Comparison of ENCODE assay signal across 7 mouse cellular contexts in the genomic region with DNA sequence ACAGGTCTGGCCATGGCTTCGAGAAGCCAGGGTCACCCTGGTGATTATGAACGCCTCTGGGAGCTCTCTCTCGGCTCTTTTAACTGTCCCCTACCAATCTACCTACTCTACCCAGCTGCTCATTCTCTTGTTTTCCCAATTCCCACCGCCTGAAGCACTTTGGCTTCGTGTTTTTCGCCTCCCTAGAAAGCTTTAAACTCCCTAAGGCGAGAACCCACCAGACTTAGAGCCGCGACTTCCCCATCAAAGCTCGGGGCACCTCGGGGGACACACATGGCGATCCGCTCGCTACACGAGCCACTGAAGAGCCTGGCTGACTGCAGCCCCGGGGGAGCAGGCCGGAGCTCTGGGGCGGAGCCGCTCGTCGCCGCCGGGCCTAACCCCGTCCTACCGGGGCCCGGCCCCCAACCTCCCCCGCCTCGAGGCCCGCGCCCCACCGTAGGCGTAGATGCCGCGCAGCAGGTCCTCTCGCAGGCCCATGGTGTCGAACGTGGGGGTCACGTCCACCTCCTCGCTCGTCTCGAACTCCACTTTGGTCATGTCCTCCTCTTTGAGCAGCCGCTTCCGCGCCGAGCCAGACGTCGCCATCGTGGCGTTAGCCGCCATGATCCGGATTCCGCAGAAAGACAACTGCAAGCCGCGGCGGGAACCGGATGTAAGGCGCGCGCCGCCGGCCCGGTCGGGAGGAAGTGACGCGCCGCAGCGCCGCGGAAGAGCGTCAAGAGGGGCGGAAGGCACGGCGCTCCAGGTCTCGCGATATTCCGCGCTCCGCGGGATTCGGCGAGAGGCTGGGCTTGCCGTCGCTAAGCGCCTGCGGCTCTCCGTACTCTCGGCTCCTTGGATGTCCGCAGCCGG. TPM values are rescaled to one million over a fixed set of nuclear protein-coding genes. Genes with fewer than 3 reads are reported as not detected.
DNase-seq lines count a peak whose midpoint lies in the region; ATAC-seq lines count a peak whose summit lies in the region.

A gene (minus strand): TSS at position 699 of the 855 bp plus-strand sequence.

- no peaks in the 10 kb centered on the region for H3K27me3 ChIP-seq in intestine, embryonic 15.5 days (replicated peaks)
- H3K27me3 ChIP-seq in midbrain, embryonic 10.5 days (ENCODE audit: low read depth, poor library complexity, severe bottlenecking), result peaks cover 3% of the 10 kb centered on the region; the same call in 1 of the 2 replicates

- under 1% methylated on average over 89 of the region's 89 CpGs for WGBS in intestine, embryonic 15.5 days
- under 1% methylated on average over 89 of the region's 89 CpGs for WGBS in midbrain, embryonic 10.5 days

- H3K9me3 ChIP-seq in intestine, embryonic 15.5 days, result no peaks in the 10 kb centered on the region
- H3K9me3 ChIP-seq in midbrain, embryonic 10.5 days (replicated peaks), result no peaks in the 10 kb centered on the region

- H3K4me3 ChIP-seq in intestine, embryonic 15.5 days (replicated peaks), result peak within 1 kb of the TSS; percentile 94
- peak within 1 kb of the TSS; percentile 94 for H3K4me3 ChIP-seq in midbrain, embryonic 10.5 days

- H3K27ac ChIP-seq in intestine, embryonic 15.5 days, result peak within 1 kb of the TSS; percentile 83
- peak within 1 kb of the TSS; percentile 95 for H3K27ac ChIP-seq in midbrain, embryonic 10.5 days (replicated peaks)

- intact Hi-C loops in gastrocnemius, postnatal 36 days (cut with DNase I), result loop anchor here (5.0 kb wide), 1 partner anchor 63 kb away; no protein-coding TSS in a partner anchor
- intact Hi-C loops in left cerebral cortex, postnatal 25 days (cut with DNase I), result loop anchor here (2.0 to 10.0 kb wide), 2 partner anchors 191 to 605 kb away; a partner anchor contains a TSS

- peaks cover 14% of the 10 kb centered on the region for H3K4me1 ChIP-seq in intestine, embryonic 15.5 days (replicated peaks)
- peaks cover 30% of the 10 kb centered on the region for H3K4me1 ChIP-seq in midbrain, embryonic 10.5 days

- DNase-seq in adrenal gland, adult 2 months, result peak; percentile 96
- DNase-seq in embryo, embryonic 11.5 days (ENCODE audit: low read depth, low spot score), result peak; percentile 98
- DNase-seq in gastrocnemius, postnatal 36 days, result peak; percentile 93 to 95
- DNase-seq in left cerebral cortex, postnatal 25 days (ENCODE audit: low spot score in 2 of 2), result peak; percentile 95 to 96
- DNase-seq in midbrain, embryonic 10.5 days (ENCODE audit: low spot score), result peak; percentile 98
- DNase-seq in right cerebral cortex, postnatal 4 days, result peak; percentile 96

- H3K36me3 ChIP-seq in intestine, embryonic 15.5 days, result peaks cover 24% of the 10 kb centered on the region
- peaks cover 38% of the 10 kb centered on the region for H3K36me3 ChIP-seq in midbrain, embryonic 10.5 days

- peak; percentile 98 for ATAC-seq in intestine, embryonic 15.5 days

- H3K9ac ChIP-seq in intestine, embryonic 15.5 days, result peak within 1 kb of the TSS; percentile 95

- peak within 1 kb of the TSS; percentile 88 for H3K4me2 ChIP-seq in intestine, embryonic 15.5 days (replicated peaks)

RNA-seq across cellular contexts. Expression of the gene that starts here (rescaled TPM):
- 100 to 1,000 TPM; 117 to 126 TPM for total RNA-seq in adrenal gland, adult 2 months (2021)
- polyA plus RNA-seq in adrenal gland, adult 2 months (2012; rRNA removed), result 38.7 and 44.4 TPM in 2 replicates
- total RNA-seq in gastrocnemius, postnatal 36 days (2021), result 10 to 100 TPM; 30.0 to 35.2 TPM
- polyA plus RNA-seq in intestine, embryonic 15.5 days (2015; fragmentation: Nextera tagmentation; extraction: Ambion mirVana), result 335 and 348 TPM in 2 replicates
- total RNA-seq in left cerebral cortex, postnatal 25 days (2021), result 10 to 100 TPM; 72.1 to 79.0 TPM
- polyA plus RNA-seq in midbrain, embryonic 10.5 days (2016; fragmentation: Nextera tagmentation; extraction: Ambion mirVana), result 465 and 494 TPM in 2 replicates

Comparison
In these comparisons a context has a peak if more than half of its experiments do, and no peak if none do; other contexts are left out.
1. Peak in every context shown above with its lines: DNase-seq, ATAC-seq, H3K4me3 ChIP-seq and H3K27ac ChIP-seq.